Mouse (Mus musculus) kidney, postnatal 10 days (tissue): ENCODE measurements around the gene Aldh1l1.

Experiments used
- DNase-seq: peaks from one replicate; pipeline ENCODE4 v3.0.0; 2021; ENCODE audit warnings: mixed read lengths

Aldh1l1 gene

DNA sequence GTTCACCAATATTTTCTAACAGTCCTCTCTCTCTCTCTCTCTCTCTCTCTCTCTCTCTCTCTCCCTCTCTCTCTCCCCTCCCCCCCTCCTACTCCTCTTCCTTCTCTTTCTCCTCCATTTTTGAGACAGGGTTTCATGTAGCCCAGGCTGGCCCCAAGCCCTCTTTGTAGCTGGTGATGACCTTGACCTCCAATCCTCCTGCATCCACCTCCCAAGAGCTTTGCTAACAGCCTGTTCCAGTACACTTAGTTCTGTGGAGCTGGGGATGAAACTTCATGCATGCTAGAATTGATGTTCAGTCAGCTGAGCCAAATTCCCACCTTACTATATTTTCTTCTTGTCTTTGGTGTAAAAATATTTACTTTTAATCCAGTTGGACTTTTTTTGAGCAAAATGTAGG lies 67.0 kb downstream of the Aldh1l1 start:
- no peak for DNase-seq

DNA sequence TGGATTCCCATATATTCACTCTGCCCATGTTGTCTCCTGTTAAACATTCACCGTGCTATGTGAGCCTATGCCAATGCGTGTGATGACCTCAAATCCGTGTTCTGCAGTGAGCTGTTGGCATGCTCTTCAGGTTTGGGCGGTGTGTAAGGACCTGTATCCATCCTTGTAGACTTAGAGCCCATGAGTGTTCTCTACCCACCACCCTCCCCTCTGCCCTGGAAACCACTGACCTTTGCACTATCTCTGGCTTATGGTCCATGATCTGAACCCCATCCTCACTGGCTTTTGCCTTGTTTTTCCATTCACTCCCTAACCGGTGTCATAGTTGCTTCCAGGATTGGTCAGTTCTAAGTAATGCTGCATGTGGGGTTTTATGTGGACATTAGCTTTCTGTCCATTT lies 67.5 kb downstream of the Aldh1l1 start:
- no peak for DNase-seq

GRCm38 (mm10) chr6:90556534-90557058 lies 70.4 kb downstream of the Aldh1l1 start:
- no peak for DNase-seq

DNA sequence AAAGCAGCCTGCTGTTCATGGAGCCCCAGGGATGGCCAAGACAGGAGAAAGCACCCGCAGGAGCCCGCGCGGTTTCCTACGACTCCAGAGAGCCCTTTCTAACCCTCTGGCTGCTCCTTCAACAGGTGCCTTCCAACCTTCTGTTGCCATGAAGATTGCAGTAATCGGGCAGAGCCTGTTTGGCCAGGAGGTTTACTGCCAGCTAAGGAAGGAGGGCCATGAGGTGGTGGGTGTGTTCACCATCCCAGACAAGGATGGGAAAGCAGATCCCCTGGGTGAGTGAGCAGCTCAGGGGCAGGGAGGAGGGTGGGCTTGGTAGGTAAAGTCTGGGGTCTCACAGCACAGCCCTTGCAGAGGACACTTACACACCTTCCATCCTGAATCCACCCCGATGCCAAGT lies 70.8 kb downstream of the Aldh1l1 start:
- no peak for DNase-seq

DNA sequence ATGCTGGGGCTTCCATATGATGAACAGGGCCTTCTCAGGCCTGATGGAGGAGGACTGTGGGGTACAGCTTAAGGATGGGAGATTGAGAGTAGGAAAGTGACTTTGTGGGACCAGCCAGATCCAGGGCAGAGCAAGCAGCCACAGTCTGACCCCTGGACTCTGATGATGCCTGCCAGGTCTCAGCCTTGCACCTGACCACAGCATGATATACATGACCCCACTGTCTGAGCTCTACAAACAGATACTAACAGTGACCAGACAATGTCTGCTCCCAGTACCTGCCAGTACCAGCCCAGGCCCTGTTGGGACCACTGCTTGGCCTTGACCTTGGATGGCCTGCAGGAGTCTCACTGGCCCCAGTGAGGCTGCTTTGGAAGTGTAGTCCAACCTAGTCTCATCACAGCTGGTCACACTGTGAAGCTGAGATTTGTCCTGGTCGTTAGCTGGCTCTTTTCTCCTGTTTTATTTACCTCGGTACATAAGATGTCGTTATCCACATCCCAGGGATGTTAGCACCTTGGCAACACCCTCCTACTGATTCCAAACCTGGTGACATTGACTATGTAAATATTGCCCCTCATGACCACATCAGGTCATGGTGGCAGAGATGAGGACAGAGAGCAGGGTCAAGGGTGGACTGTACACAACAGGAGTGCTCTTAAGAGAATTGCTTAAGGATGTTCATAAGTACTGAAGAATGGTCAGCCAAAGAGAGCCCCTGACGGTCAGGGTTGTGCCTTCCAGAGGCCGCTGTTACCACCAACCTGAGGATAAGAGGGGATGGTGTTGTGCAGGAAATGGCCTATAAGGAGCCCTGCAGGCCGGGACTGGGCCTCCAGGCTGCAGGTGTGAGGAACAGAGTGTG lies 71.8 kb downstream of the Aldh1l1 start:
- DNase-seq, result no peak

- DNase-seq, result no peak
Measured at GRCm38 (mm10) chr6:90560390-90561058, 74.3 kb downstream of the Aldh1l1 start.

GRCm38 (mm10) chr6:90561234-90561781 lies 75.1 kb downstream of the Aldh1l1 start:
- DNase-seq, result no peak

DNA sequence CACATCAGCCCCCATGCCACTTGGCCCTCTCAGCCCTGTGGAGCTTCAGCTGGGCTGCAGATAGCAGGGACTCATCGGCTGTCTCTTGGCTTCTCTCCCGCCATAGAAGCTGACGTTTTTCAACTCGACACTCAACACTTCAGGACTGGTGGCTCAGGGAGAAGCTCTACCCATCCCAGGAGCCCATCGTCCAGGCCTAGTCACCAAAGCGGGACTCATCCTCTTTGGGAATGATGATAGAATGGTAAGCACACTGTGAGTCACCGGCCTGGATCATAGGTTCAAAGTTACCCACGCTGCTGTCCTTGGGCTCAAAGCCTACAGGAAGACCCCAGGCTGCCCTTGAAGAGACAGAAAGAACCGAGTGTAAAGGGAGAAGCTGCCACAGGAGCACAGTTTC lies 78.0 kb downstream of the Aldh1l1 start:
- DNase-seq, result no peak

- DNase-seq, result no peak
Measured at GRCm38 (mm10) chr6:90565357-90566215, 79.4 kb downstream of the Aldh1l1 start.

- DNase-seq, result no peak
Measured at GRCm38 (mm10) chr6:90567486-90567885, 81.3 kb downstream of the Aldh1l1 start.

DNA sequence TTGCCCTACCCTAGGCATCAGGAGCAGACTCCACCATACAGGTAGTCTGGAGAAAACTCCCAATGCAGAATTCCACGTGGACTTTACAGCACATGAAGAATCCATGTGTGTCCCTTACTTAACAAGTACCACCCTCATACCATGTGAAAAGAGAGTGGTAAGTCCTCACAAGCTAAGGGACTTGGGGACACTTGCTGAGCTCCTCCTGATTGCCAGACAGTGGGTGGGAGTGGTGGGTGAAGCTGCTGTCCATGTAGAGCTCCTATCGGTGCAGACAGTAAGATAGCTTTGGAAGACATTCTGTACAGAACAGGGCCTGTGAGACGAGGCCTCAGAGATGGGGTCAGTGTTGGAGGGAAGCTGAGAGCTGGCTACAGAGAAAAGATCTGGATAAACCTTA lies 81.7 kb downstream of the Aldh1l1 start:
- DNase-seq, result no peak

DNA sequence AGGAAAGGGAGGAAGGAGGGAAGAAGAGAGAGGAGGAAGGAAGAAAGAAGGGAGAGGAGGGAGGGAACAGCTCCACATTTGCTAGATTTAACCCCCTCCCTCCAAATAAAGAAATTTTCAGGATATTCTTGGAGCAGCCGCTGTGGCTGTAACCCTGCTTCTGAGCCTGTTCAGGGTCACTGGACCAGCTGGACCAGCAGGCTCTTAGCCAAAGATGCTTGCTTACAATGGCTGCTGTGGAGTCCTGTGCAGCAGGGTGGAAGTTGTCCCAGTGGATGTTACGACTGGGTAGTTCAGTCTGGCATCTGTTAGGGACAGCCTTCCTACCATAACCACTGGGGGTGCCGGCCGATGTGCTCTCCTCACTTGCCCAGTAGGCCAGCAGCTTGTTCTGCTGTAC lies 82.5 kb downstream of the Aldh1l1 start:
- peak; percentile 76 for DNase-seq

DNA sequence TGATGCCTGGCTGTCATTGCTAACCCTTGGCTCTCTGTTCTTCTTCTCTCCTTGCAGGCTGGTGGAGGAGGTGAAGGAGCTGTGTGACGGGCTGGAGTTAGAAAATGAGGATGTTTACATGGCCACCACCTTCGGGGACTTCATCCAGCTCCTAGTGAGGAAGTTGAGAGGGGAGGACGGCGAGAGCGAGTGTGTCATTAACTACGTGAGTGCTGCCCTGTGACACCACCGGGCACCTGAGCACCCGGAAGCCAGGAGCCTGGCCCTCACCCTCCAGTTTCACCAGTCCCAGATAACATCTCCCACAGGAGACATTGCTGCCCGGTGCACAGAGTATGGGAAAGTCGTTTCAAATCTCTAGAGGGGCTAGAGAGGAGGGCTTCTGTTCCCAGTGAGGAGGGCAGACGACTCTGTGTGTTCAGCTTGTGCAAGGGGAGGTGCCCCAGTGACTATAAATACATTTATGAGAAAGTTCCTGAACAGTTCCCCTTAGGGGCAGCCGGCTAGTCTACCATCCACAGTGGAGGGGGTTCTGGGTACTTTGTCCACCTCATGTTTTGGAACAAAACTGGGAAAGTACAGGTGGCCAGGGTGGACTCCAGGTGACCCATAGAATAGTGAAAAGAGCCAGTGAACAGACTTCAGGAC lies 83.6 kb downstream of the Aldh1l1 start:
- DNase-seq, result no peak

DNA sequence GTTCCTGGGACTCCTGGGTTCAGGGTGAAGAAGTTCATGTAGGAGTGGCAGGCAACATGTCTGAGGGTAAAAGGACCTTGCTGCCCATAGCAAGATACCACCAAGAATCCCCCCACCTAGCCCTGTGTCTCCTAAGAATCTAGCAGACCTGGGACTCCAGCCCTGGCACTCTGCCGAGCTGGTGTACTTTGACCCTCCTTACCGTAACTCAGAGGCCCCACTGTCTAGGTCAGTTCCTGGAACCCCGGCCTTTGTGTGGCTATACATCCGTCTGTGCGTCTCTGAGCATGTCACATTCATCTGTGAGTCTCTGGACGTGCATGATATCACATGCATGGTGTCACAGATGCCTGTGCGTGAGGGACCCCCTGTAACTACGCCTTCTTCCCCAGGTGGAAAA lies 84.2 kb downstream of the Aldh1l1 start:
- DNase-seq, result peak; percentile 75

DNA sequence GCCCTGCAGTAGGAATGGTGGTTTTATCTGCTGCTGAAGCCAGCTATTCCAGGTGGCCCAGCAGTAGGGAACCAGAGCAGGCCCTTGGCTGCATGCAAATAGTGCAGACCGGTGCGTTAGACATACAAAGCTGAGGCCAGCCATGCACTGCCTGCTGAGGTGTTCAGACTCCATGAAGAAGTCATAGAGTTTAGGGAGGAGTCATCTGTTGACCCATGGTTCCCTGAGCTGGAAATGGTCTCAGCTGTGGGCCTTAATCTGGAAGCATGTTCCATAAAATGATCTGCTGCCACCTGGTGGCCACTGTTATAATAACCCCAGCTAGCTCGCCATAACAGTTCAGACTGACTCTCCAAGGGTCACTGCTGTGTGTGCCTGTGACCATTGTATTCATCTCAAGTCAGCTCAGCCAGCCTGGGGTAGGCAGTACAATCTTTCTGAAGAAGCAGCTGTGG lies 89.1 kb downstream of the Aldh1l1 start:
- peak; percentile 92 for DNase-seq

DNA sequence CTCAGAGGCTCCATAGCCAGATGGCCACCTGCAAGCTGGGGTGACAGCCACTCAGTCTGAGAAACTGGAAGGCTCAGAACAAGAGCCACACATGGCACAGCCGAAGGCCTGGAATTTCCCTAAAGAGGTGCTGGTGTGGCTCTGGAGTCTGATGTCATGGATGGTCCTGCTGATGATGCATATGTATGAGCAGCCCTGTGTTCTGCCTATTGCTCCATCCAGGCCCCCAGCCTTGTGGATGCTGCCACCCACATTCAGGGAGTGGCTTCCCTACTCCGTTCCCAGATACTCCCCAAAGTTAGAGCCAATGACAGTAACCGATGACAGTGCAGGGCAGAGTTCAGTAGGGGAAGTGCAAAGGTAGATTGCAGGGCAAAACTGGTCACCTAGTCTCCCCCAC lies 91.9 kb downstream of the Aldh1l1 start:
- DNase-seq, result no peak

- DNase-seq, result no peak
Measured at GRCm38 (mm10) chr6:90582331-90582730, 96.1 kb downstream of the Aldh1l1 start.

GRCm38 (mm10) chr6:90588113-90588512 lies 101.9 kb downstream of the Aldh1l1 start:
- DNase-seq, result no peak

DNA sequence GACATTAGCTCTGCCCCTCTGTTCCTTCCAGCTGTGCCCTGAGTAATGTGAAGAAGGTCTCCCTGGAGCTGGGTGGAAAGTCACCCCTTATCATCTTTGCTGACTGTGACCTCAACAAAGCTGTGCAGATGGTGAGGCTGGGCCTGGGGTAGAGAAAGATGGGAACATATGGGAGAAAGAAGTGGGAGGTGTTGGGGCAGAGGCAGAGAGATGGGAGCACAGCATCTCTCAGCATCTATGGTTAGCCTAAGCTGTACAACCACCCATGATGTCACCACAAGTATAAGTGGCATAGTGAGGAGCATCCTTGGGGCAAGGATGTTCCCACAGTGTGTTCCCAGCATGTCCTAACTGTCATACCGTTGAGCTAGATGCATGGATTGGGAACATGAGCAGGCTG lies 104.5 kb downstream of the Aldh1l1 start:
- DNase-seq, result no peak

DNA sequence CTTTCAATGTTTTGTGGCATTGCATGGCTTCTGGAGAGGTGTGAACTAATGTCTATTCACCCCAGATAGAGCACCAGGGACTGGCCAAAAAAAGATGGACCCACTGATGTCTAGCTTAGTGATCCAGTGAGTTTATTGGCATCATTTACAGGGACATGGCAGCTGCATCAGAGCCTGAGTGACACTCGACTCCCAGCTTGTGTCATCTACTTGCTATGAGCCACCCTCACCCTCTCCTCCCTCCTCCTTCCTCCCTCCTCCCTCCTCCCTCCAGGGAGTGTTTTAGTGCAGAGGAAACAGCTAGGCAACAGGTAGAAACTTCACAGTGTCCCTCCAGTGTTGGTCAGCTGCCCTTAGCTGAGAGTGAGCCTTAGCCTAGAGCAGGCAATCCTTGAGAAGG lies 108.7 kb downstream of the Aldh1l1 start:
- no peak for DNase-seq

- DNase-seq, result no peak
Measured at GRCm38 (mm10) chr6:90597060-90597459, 110.8 kb downstream of the Aldh1l1 start.

- DNase-seq, result peak; percentile 66
Measured at GRCm38 (mm10) chr6:90597592-90597991, 111.4 kb downstream of the Aldh1l1 start.
